Mouse (Mus musculus) heart, postnatal 0 days (tissue): ENCODE data around the gene Immp2l. TPM values are rescaled to one million over a fixed set of nuclear protein-coding genes. Genes with fewer than 3 reads are reported as not detected.
A peak's percentile ranks its signal among the peaks of the same experiment; 100 is the strongest.

Source experiments
- ATAC-seq: fragments of 200-750 bp; cut with Nextera tagmentation; 2 replicates; pipeline ENCODE4 v1.8.0; 2017; ENCODE audit warnings: low read depth, moderate number of reproducible peaks, moderate library complexity; ENCODE audit not compliant: insufficient read depth
- DNase-seq: peaks from one replicate; pipeline ENCODE4 v3.0.0-alpha.2; 2016; ENCODE audit warnings: low spot score
- H3K27ac ChIP-seq: fragments of 300-500 bp; sonication (generic); 2 replicates; pipeline ENCODE4 v1.5.1; 2014; ENCODE audit warnings: low read depth, mild to moderate bottlenecking
- H3K27me3 ChIP-seq: fragments of 300-500 bp; sonication (generic); 2 replicates; pipeline ENCODE4 v1.6.1; 2014; ENCODE audit warnings: low read length, mixed read lengths; ENCODE audit not compliant: control insufficient read depth, insufficient read depth
- H3K36me3 ChIP-seq: fragments of 300-500 bp; sonication (generic); replicated peaks from 2 replicates; pipeline ENCODE4 v1.6.1; 2014; ENCODE audit warnings: low read length, mixed read lengths; ENCODE audit not compliant: control insufficient read depth, insufficient read depth
- H3K4me1 ChIP-seq: fragments of 300-500 bp; sonication (generic); 2 replicates; pipeline ENCODE4 v1.6.1; 2014; ENCODE audit warnings: antibody characterized with exemption; ENCODE audit not compliant: control insufficient read depth, insufficient read depth
- H3K4me2 ChIP-seq: fragments of 300-500 bp; sonication (generic); 2 replicates; pipeline ENCODE4 v1.6.1; 2014; ENCODE audit warnings: low read depth, mild to moderate bottlenecking, low read length, moderate library complexity
- H3K4me3 ChIP-seq: fragments of 300-500 bp; sonication (generic); 2 replicates; pipeline ENCODE4 v1.5.1; 2014; ENCODE audit warnings: low read depth, low read length
- H3K9ac ChIP-seq: fragments of 300-500 bp; sonication (generic); replicated peaks from 2 replicates; pipeline ENCODE4 v1.6.1; 2014; ENCODE audit warnings: low read depth, low read length, mixed read lengths
- H3K9me3 ChIP-seq: fragments of 300-500 bp; sonication (generic); replicated peaks from 2 replicates; pipeline ENCODE4 v1.6.1; 2016; ENCODE audit warnings: low read length; ENCODE audit not compliant: control insufficient read depth
- CTCF ChIP-seq: IDR thresholded peaks from 2 replicates; pipeline ENCODE4 v1.5.1; 2016; ENCODE audit warnings: antibody characterized with exemption, control low read depth, low read depth
- EP300 ChIP-seq: IDR thresholded peaks from 2 replicates; pipeline ENCODE4 v1.6.1; 2016; ENCODE audit warnings: antibody characterized with exemption, low read depth
- WGBS: fragments of 180-500 bp; shearing (Covaris S2); extraction: QIAGEN DNeasy Blood & Tissue Kit; methylation state at CpG from one replicate; pipeline ENCODE4 v1.1.7; 2014; 5-methylcytosine and 5-hydroxymethylcytosine counted together
- polyA plus RNA-seq: library from polyadenylated mRNA; unstranded; fragments of >200 nt; fragmentation: Nextera tagmentation; extraction: Ambion mirVana; gene quantifications from 2 replicates; pipeline ENCODE4 v1.2.1, GENCODE M21; 2015
- total RNA-seq: library from RNA; depleted of rRNA; stranded (reverse); fragments of >200 nt; gene quantifications from 2 replicates; pipeline ENCODE4 v1.2.3, GENCODE M21; 2014; ENCODE audit warnings: low replicate concordance

The Immp2l gene
- total and polyA plus RNA-seq, 2 experiments from 2014 or later, result 3.6 to 10.8 TPM

- Histone ChIP-seq H3K27ac (no peak overlapping the region), H3K4me2 (no peak overlapping the region), H3K9ac (no peak overlapping the region), H3K4me3 (no peak overlapping the region), H3K9me3 (no peaks in the 10 kb centered on the region), H3K4me1 (no peaks in the 10 kb centered on the region), H3K27me3 (no peaks in the 10 kb centered on the region), H3K36me3 (no peaks in the 10 kb centered on the region)
- ATAC-seq (no peak), DNase-seq (no peak)
- WGBS, result 55% methylated on average over 5 of the region's 5 CpGs
- no peak for TF ChIP-seq CTCF
- no peak for TF ChIP-seq EP300
Observed at GRCm38 (mm10) chr12:41558956-41559735, 535.3 kb downstream of the Immp2l start.

- no peaks in the 10 kb centered on the region for H3K9me3 ChIP-seq
- no peak overlapping the region for H3K9ac ChIP-seq
- TF ChIP-seq CTCF, result no peak
- ATAC-seq (peak; percentile 41; the same call in 1 of the 2 replicates), DNase-seq (no peak)
- 16% methylated on average over 18 of the region's 18 CpGs for WGBS
- no peaks in the 10 kb centered on the region for H3K36me3 ChIP-seq
- peak overlapping the region; percentile 52 for H3K4me2 ChIP-seq
- no peaks in the 10 kb centered on the region for H3K27me3 ChIP-seq
- H3K4me1 ChIP-seq, result peaks cover 4% of the 10 kb centered on the region; the same call in 1 of the 2 replicates
- no peak overlapping the region for H3K27ac ChIP-seq
- H3K4me3 ChIP-seq, result peak overlapping the region; percentile 9
Observed at GRCm38 (mm10) chr12:41565540-41566432, 541.9 kb downstream of the Immp2l start.

- Histone ChIP-seq H3K9ac (no peak overlapping the region), H3K36me3 (no peaks in the 10 kb centered on the region), H3K27ac (no peak overlapping the region), H3K4me2 (peak overlapping the region; percentile 52), H3K4me1 (peaks cover 4% of the 10 kb centered on the region; the same call in 1 of the 2 replicates), H3K9me3 (no peaks in the 10 kb centered on the region), H3K4me3 (no peak overlapping the region), H3K27me3 (no peaks in the 10 kb centered on the region)
- DNase-seq (no peak), ATAC-seq (no peak)
- 40% methylated on average over 1 of the region's 1 CpGs for WGBS
- TF ChIP-seq EP300 (no peak), CTCF (no peak)
Observed at GRCm38 (mm10) chr12:41566433-41566794, 542.5 kb downstream of the Immp2l start.

GRCm38 (mm10) chr12:41573754-41574153 lies 549.9 kb downstream of the Immp2l start:
- Histone ChIP-seq H3K4me2 (no peak overlapping the region), H3K4me1 (no peaks in the 10 kb centered on the region), H3K4me3 (no peak overlapping the region), H3K9ac (no peak overlapping the region), H3K27ac (no peak overlapping the region), H3K36me3 (no peaks in the 10 kb centered on the region), H3K9me3 (no peaks in the 10 kb centered on the region), H3K27me3 (no peaks in the 10 kb centered on the region)
- DNase-seq, result no peak
- 37% methylated on average over 3 of the region's 3 CpGs for WGBS
- TF ChIP-seq CTCF (no peak), EP300 (no peak)
- no peak for ATAC-seq

- no peaks in the 10 kb centered on the region for H3K36me3 ChIP-seq
- H3K4me2 ChIP-seq, result no peak overlapping the region
- ATAC-seq (no peak), DNase-seq (no peak)
- no peak overlapping the region for H3K4me3 ChIP-seq
- 54% methylated on average over 4 of the region's 4 CpGs for WGBS
- H3K9me3 ChIP-seq, result no peaks in the 10 kb centered on the region
- no peaks in the 10 kb centered on the region for H3K27me3 ChIP-seq
- TF ChIP-seq EP300, result no peak
- TF ChIP-seq CTCF, result no peak
- H3K27ac ChIP-seq, result no peak overlapping the region
- H3K4me1 ChIP-seq, result no peaks in the 10 kb centered on the region
- H3K9ac ChIP-seq, result no peak overlapping the region
Observed at GRCm38 (mm10) chr12:41575221-41575620, 551.3 kb downstream of the Immp2l start.
